Mouse (Mus musculus): ENCODE measurements around the gene Gab1. TPM values are rescaled to one million over a fixed set of nuclear protein-coding genes. Genes with fewer than 3 reads are reported as not detected.

The Gab1 gene
- polyA plus RNA-seq, 1 experiment from 2014 or later: 25.6 TPM

GRCm38 (mm10) chr8:80818978-80819377 lies 61.3 kb downstream of the Gab1 start:
- H3K36me3 ChIP-seq (ENCODE audit: control insufficient read depth, insufficient read depth, low read length): no peaks in the 10 kb centered on the region
- H3K4me1 ChIP-seq (ENCODE audit: control insufficient read depth, insufficient read depth, low read length): peaks cover 37% of the 10 kb centered on the region
- 61% methylated on average over 6 of the region's 6 CpGs for WGBS
- H3K4me3 ChIP-seq (ENCODE audit: low read depth, low read length): no peak overlapping the region
- H3K9ac ChIP-seq (replicated peaks; ENCODE audit: low read depth, low read length): no peak overlapping the region
- no peak overlapping the region for H3K27ac ChIP-seq (ENCODE audit: low read length)
- no peak overlapping the region for H3K4me2 ChIP-seq (replicated peaks; ENCODE audit: low read depth, low read length)
- H3K27me3 ChIP-seq (ENCODE audit: control insufficient read depth, insufficient read depth, low read length): no peaks in the 10 kb centered on the region
- H3K9me3 ChIP-seq (ENCODE audit: control insufficient read depth, low read depth, low read length): no peaks in the 10 kb centered on the region
- ATAC-seq (ENCODE audit: insufficient number of reproducible peaks, insufficient read depth, low FRiP score, low read depth): peak; percentile 47; the same call in 1 of the 2 replicates

DNA sequence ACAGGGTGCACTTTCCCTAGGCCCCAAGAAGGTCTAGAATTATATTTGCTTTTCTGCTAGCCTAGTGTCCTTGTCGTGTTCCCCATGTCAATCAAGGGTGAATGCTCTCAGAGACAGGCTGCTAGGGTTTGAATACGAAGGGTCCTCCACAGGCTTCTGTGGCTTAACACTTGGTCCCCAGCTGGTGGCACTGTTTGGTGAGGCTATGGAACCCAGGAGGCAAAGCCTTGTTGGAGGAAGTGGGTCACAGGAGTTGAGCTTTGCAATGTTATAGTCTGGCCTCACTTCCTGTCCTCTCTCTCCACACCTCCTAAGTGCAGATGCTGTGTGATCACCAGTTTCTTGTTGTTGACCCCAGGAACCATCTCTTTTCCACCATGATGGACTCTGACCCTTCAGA lies 63.3 kb downstream of the Gab1 start:
- no peak overlapping the region for H3K9ac ChIP-seq (replicated peaks; ENCODE audit: low read depth, low read length)
- peaks cover 34% of the 10 kb centered on the region for H3K4me1 ChIP-seq (ENCODE audit: control insufficient read depth, insufficient read depth, low read length)
- no peaks in the 10 kb centered on the region for H3K36me3 ChIP-seq (ENCODE audit: control insufficient read depth, insufficient read depth, low read length)
- H3K4me2 ChIP-seq (replicated peaks; ENCODE audit: low read depth, low read length): no peak overlapping the region
- no peak overlapping the region for H3K4me3 ChIP-seq (ENCODE audit: low read depth, low read length)
- no peak for ATAC-seq (ENCODE audit: insufficient number of reproducible peaks, insufficient read depth, low FRiP score, low read depth)
- H3K9me3 ChIP-seq (ENCODE audit: control insufficient read depth, low read depth, low read length): no peaks in the 10 kb centered on the region
- no peak overlapping the region for H3K27ac ChIP-seq (ENCODE audit: low read length)
- 85% methylated on average over 2 of the region's 2 CpGs for WGBS
- H3K27me3 ChIP-seq (ENCODE audit: control insufficient read depth, insufficient read depth, low read length): no peaks in the 10 kb centered on the region

DNA sequence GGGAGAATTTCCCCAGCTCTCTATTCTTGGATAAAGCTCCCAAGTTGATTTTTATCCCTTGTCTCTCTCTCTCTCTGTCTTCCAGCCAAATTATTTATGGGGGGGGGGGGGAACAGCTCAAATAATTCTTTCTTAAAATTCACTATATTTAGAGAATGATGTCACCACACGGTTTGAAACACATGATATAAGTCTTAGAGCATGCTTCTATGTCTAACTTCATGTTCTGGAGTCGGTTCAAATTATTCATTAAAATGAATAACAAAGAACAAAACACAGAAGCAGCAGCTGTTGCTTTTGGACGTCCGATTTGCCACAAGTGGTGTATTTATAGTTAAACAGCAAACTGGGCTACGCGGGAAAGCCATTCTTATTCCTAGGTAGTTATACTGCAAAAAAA lies 65.1 kb downstream of the Gab1 start:
- ATAC-seq (ENCODE audit: insufficient number of reproducible peaks, insufficient read depth, low FRiP score, low read depth): no peak
- Histone ChIP-seq H3K4me2 (replicated peaks; ENCODE audit: low read depth, low read length) (no peak overlapping the region), H3K4me1 (ENCODE audit: control insufficient read depth, insufficient read depth, low read length) (peaks cover 33% of the 10 kb centered on the region), H3K36me3 (ENCODE audit: control insufficient read depth, insufficient read depth, low read length) (no peaks in the 10 kb centered on the region), H3K27ac (ENCODE audit: low read length) (no peak overlapping the region), H3K9ac (replicated peaks; ENCODE audit: low read depth, low read length) (no peak overlapping the region), H3K9me3 (ENCODE audit: control insufficient read depth, low read depth, low read length) (no peaks in the 10 kb centered on the region), H3K4me3 (ENCODE audit: low read depth, low read length) (no peak overlapping the region), H3K27me3 (ENCODE audit: control insufficient read depth, insufficient read depth, low read length) (no peaks in the 10 kb centered on the region)
- 53% methylated on average over 6 of the region's 6 CpGs for WGBS

DNA sequence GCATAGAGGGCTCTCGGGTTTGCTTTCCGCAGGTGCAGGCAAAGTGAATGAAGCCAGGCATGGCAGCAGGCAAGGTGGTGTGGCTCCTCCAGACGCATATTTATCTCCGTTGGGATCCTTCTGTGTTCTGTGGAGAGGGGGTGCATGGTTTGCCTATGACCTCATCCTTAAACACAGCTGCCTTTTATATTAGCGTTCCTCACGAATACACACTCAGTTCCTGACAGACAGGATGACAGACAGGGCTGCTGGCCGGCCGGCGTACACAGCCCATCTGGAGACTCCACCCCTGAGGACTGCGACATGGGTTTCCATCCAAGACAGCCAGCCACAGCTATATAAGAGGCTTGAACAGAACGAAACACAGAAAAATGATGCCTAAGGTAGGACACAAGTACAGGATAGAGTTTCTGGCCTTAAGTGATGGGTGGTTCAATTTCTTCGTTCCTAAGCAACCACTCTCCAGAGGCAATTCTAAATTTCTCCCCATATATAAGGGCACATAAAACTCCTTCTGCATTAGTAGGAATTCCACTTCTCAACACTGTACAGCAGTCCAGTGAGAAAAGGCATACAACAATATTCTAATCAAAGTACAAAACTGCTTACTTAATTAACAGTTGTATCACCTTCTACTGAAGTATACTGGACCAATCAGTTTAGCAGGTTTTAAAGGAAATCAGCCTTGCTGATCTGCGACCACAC lies 66.1 kb downstream of the Gab1 start:
- H3K9ac ChIP-seq (replicated peaks; ENCODE audit: low read depth, low read length): no peak overlapping the region
- no peaks in the 10 kb centered on the region for H3K9me3 ChIP-seq (ENCODE audit: control insufficient read depth, low read depth, low read length)
- ATAC-seq (ENCODE audit: insufficient number of reproducible peaks, insufficient read depth, low FRiP score, low read depth): peak; percentile 42; the same call in 1 of the 2 replicates
- no peak overlapping the region for H3K4me3 ChIP-seq (ENCODE audit: low read depth, low read length)
- H3K36me3 ChIP-seq (ENCODE audit: control insufficient read depth, insufficient read depth, low read length): no peaks in the 10 kb centered on the region
- no peaks in the 10 kb centered on the region for H3K27me3 ChIP-seq (ENCODE audit: control insufficient read depth, insufficient read depth, low read length)
- H3K4me2 ChIP-seq (replicated peaks; ENCODE audit: low read depth, low read length): no peak overlapping the region
- WGBS: 24% methylated on average over 13 of the region's 13 CpGs
- H3K27ac ChIP-seq (ENCODE audit: low read length): no peak overlapping the region; the same call in 1 of the 2 replicates
- H3K4me1 ChIP-seq (ENCODE audit: control insufficient read depth, insufficient read depth, low read length): peaks cover 30% of the 10 kb centered on the region

GRCm38 (mm10) chr8:80813439-80813838 lies 66.9 kb downstream of the Gab1 start:
- H3K4me1 ChIP-seq (ENCODE audit: control insufficient read depth, insufficient read depth, low read length): peaks cover 33% of the 10 kb centered on the region
- H3K36me3 ChIP-seq (ENCODE audit: control insufficient read depth, insufficient read depth, low read length): no peaks in the 10 kb centered on the region
- H3K27ac ChIP-seq (ENCODE audit: low read length): no peak overlapping the region
- 86% methylated on average over 5 of the region's 5 CpGs for WGBS
- H3K9me3 ChIP-seq (ENCODE audit: control insufficient read depth, low read depth, low read length): no peaks in the 10 kb centered on the region
- no peak for ATAC-seq (ENCODE audit: insufficient number of reproducible peaks, insufficient read depth, low FRiP score, low read depth)
- H3K4me3 ChIP-seq (ENCODE audit: low read depth, low read length): no peak overlapping the region
- H3K4me2 ChIP-seq (replicated peaks; ENCODE audit: low read depth, low read length): no peak overlapping the region
- no peaks in the 10 kb centered on the region for H3K27me3 ChIP-seq (ENCODE audit: control insufficient read depth, insufficient read depth, low read length)
- H3K9ac ChIP-seq (replicated peaks; ENCODE audit: low read depth, low read length): no peak overlapping the region

DNA sequence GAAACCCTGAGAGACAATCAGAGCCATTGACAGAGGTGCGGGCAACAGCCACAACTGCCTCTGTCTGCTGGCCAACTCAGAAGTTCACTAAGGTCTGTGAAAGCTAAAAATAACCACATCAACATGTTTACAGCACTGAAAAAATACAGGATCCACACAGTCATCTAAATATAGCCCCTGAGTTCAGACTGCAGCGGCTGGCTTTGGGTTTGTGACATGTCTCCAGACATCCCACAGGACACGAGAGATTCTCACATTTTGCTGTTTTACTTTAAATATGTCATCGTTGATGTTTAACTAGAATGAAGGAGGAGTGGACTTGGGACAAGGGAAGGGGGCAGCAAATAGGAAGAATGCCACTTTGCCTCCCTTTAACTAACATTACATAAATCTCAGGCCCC lies 68.7 kb downstream of the Gab1 start:
- no peak for ATAC-seq (ENCODE audit: insufficient number of reproducible peaks, insufficient read depth, low FRiP score, low read depth)
- peak overlapping the region; percentile 44; the same call in 1 of the 2 replicates for H3K27ac ChIP-seq (ENCODE audit: low read length)
- WGBS: 54% methylated on average over 4 of the region's 4 CpGs
- no peaks in the 10 kb centered on the region for H3K27me3 ChIP-seq (ENCODE audit: control insufficient read depth, insufficient read depth, low read length)
- peaks cover 41% of the 10 kb centered on the region for H3K4me1 ChIP-seq (ENCODE audit: control insufficient read depth, insufficient read depth, low read length)
- H3K9ac ChIP-seq (replicated peaks; ENCODE audit: low read depth, low read length): no peak overlapping the region
- no peak overlapping the region for H3K4me3 ChIP-seq (ENCODE audit: low read depth, low read length)
- H3K9me3 ChIP-seq (ENCODE audit: control insufficient read depth, low read depth, low read length): no peaks in the 10 kb centered on the region
- H3K36me3 ChIP-seq (ENCODE audit: control insufficient read depth, insufficient read depth, low read length): no peaks in the 10 kb centered on the region
- no peak overlapping the region for H3K4me2 ChIP-seq (replicated peaks; ENCODE audit: low read depth, low read length)

- Histone ChIP-seq H3K4me1 (ENCODE audit: control insufficient read depth, insufficient read depth, low read length) (peaks cover 39% of the 10 kb centered on the region), H3K36me3 (ENCODE audit: control insufficient read depth, insufficient read depth, low read length) (no peaks in the 10 kb centered on the region), H3K4me2 (replicated peaks; ENCODE audit: low read depth, low read length) (no peak overlapping the region), H3K9me3 (ENCODE audit: control insufficient read depth, low read depth, low read length) (no peaks in the 10 kb centered on the region), H3K27ac (ENCODE audit: low read length) (no peak overlapping the region; the same call in 1 of the 2 replicates), H3K4me3 (ENCODE audit: low read depth, low read length) (no peak overlapping the region), H3K9ac (replicated peaks; ENCODE audit: low read depth, low read length) (no peak overlapping the region), H3K27me3 (ENCODE audit: control insufficient read depth, insufficient read depth, low read length) (no peaks in the 10 kb centered on the region)
- 60% methylated on average over 4 of the region's 4 CpGs for WGBS
- no peak for ATAC-seq (ENCODE audit: insufficient number of reproducible peaks, insufficient read depth, low FRiP score, low read depth)
Measured at GRCm38 (mm10) chr8:80810916-80811315, 69.4 kb downstream of the Gab1 start.

- Histone ChIP-seq H3K9me3 (ENCODE audit: control insufficient read depth, low read depth, low read length) (no peaks in the 10 kb centered on the region), H3K9ac (replicated peaks; ENCODE audit: low read depth, low read length) (no peak overlapping the region), H3K27ac (ENCODE audit: low read length) (no peak overlapping the region), H3K4me3 (ENCODE audit: low read depth, low read length) (no peak overlapping the region), H3K27me3 (ENCODE audit: control insufficient read depth, insufficient read depth, low read length) (no peaks in the 10 kb centered on the region), H3K4me2 (replicated peaks; ENCODE audit: low read depth, low read length) (no peak overlapping the region), H3K36me3 (ENCODE audit: control insufficient read depth, insufficient read depth, low read length) (no peaks in the 10 kb centered on the region), H3K4me1 (ENCODE audit: control insufficient read depth, insufficient read depth, low read length) (peaks cover 38% of the 10 kb centered on the region)
- no peak for ATAC-seq (ENCODE audit: insufficient number of reproducible peaks, insufficient read depth, low FRiP score, low read depth)
- 85% methylated on average over 5 of the region's 5 CpGs for WGBS
Measured at GRCm38 (mm10) chr8:80810442-80810841, 69.9 kb downstream of the Gab1 start.

Data from stomach, embryonic 14.5 days (tissue).